Mouse (Mus musculus) lung, embryonic 16.5 days (tissue): Measurements from ENCODE around the gene Lrfn3. TPM values are rescaled to one million over a fixed set of nuclear protein-coding genes. Genes with fewer than 3 reads are reported as not detected.

Experiments
- ATAC-seq: fragments of 200-750 bp; cut with Nextera tagmentation; 2 replicates; pipeline ENCODE4 v1.8.0; 2017; ENCODE audit warnings: low read depth, mild to moderate bottlenecking, moderate library complexity
- H3K27ac ChIP-seq: fragments of 300-500 bp; sonication (generic); 2 replicates; pipeline ENCODE4 v1.5.1; 2014; ENCODE audit warnings: mild to moderate bottlenecking, control low read depth, low read length
- H3K27me3 ChIP-seq: fragments of 300-500 bp; sonication (generic); 2 replicates; pipeline ENCODE4 v1.6.1; 2014; ENCODE audit warnings: low read depth, low read length, mixed read lengths; ENCODE audit not compliant: control insufficient read depth, insufficient read depth
- H3K36me3 ChIP-seq: fragments of 300-500 bp; sonication (generic); 2 replicates; pipeline ENCODE4 v1.6.1; 2014; ENCODE audit warnings: low read length; ENCODE audit not compliant: control insufficient read depth, insufficient read depth
- H3K4me1 ChIP-seq: fragments of 300-500 bp; sonication (generic); replicated peaks from 2 replicates; pipeline ENCODE4 v1.6.1; 2014; ENCODE audit warnings: low read length, mixed read lengths; ENCODE audit not compliant: control insufficient read depth, insufficient read depth
- H3K4me2 ChIP-seq: fragments of 300-500 bp; sonication (generic); 2 replicates; pipeline ENCODE4 v1.6.1; 2014; ENCODE audit warnings: low read depth, low read length, control low read depth
- H3K4me3 ChIP-seq: fragments of 300-500 bp; sonication (generic); 2 replicates; pipeline ENCODE4 v1.5.1; 2014; ENCODE audit warnings: mild to moderate bottlenecking, low read length, control low read depth
- H3K9ac ChIP-seq: fragments of 300-500 bp; sonication (generic); 2 replicates; pipeline ENCODE4 v1.6.1; 2014; ENCODE audit warnings: low read length, control low read depth
- H3K9me3 ChIP-seq: fragments of 300-500 bp; sonication (generic); 2 replicates; pipeline ENCODE4 v1.6.1; 2016; ENCODE audit warnings: low read length; ENCODE audit not compliant: control insufficient read depth
- WGBS: fragments of 180-500 bp; shearing (Covaris S2); extraction: QIAGEN DNeasy Blood & Tissue Kit; methylation state at CpG from one replicate; pipeline ENCODE4 v1.1.7; 2014; 5-methylcytosine and 5-hydroxymethylcytosine counted together
- polyA plus RNA-seq: library from polyadenylated mRNA; unstranded; fragments of >200 nt; fragmentation: Nextera tagmentation; extraction: Ambion mirVana; gene quantifications from 2 replicates; pipeline ENCODE4 v1.2.1, GENCODE M21; 2015

The Lrfn3 gene
- polyA plus RNA-seq, 1 experiment from 2014 or later: 3.5 TPM

DNA sequence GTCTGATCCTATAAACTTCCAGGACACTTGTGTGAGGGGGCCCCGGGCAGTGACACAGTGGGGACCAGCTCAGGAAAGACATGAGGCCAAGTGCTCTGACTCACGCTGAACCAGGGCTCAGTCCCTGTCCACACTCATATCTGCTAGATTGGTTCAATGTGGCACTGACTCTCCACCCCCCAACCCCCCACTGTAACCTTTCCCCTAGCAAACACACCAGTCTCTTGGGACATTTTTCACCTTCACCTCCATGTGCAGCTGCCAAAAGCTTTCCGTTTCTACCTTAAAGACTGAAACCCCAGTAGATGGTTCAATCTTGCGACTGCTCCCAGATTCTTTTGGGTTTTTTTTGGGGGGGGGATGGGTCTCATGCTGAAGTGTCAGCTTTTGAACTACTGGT is 8.5 kb downstream of the Lrfn3 start:
- H3K4me1 ChIP-seq: no peaks in the 10 kb centered on the region
- WGBS: 65% methylated on average over 4 of the region's 4 CpGs
- ATAC-seq: no peak
- H3K36me3 ChIP-seq: no peaks in the 10 kb centered on the region
- no peak overlapping the region for H3K9ac ChIP-seq
- H3K27ac ChIP-seq: no peak overlapping the region
- no peak overlapping the region for H3K4me3 ChIP-seq
- no peak overlapping the region for H3K4me2 ChIP-seq
- no peaks in the 10 kb centered on the region for H3K9me3 ChIP-seq
- H3K27me3 ChIP-seq: no peaks in the 10 kb centered on the region; the same call in 1 of the 2 replicates

DNA sequence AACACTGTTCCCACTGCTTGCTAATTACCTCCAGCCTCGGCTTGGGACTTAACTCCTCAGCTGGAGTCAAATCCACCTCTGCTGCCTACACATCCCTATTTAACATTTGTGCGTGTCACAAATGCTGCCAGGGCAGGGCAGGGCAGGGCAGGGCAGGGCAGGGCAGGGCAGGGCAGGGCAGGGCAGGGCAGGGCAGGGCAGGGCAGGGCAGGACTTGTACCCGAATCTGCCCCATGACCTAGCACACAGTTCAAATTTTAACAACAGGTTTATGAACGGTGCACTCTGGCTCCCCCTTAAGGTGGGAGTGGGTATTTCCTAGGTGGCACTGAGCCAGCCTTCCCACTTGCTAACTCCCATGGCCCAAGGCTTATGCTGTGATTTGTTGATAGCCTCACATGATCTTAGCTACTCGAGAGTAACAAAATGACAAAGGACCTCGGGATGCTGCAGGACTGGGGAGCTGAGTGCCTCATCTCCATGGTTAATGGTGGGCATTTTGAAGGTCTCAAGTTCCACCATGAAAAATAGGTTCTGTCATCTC is 9.2 kb downstream of the Lrfn3 start:
- no peaks in the 10 kb centered on the region for H3K4me1 ChIP-seq
- H3K27ac ChIP-seq: no peak overlapping the region
- H3K27me3 ChIP-seq: peaks cover 5% of the 10 kb centered on the region
- H3K4me2 ChIP-seq: no peak overlapping the region
- H3K36me3 ChIP-seq: no peaks in the 10 kb centered on the region
- no peak for ATAC-seq
- no peak overlapping the region for H3K4me3 ChIP-seq
- no peaks in the 10 kb centered on the region for H3K9me3 ChIP-seq
- no peak overlapping the region for H3K9ac ChIP-seq
- whole genome bisulfite sequencing: 13% methylated on average over 6 of the region's 6 CpGs

DNA sequence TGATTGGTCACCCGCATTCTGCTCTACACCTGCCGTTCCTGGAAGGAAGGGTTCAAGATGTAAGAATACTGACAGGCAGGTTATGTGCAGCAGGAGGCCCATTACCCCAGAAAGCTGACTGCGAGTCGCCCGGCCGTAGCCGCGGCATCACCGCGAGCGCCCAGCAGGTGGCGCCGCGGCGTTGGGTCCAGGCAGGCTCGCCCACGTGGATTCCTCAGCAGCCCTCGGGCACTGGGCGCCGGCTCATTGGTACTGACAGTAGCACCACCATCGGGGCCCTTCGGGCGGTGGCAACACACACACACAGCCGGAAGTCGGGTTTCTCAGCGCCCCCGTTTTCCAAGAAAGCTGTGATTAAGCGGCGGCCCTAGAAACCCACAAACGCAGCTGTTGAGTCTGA is 14.7 kb downstream of the Lrfn3 start:
- 1% methylated on average over 30 of the region's 30 CpGs for WGBS
- no peaks in the 10 kb centered on the region for H3K36me3 ChIP-seq
- no peaks in the 10 kb centered on the region for H3K4me1 ChIP-seq
- ATAC-seq: no peak
- H3K4me3 ChIP-seq: no peak overlapping the region
- H3K9ac ChIP-seq: no peak overlapping the region
- no peak overlapping the region for H3K4me2 ChIP-seq
- no peaks in the 10 kb centered on the region for H3K9me3 ChIP-seq
- no peak overlapping the region for H3K27ac ChIP-seq
- H3K27me3 ChIP-seq: peaks cover 16% of the 10 kb centered on the region

DNA sequence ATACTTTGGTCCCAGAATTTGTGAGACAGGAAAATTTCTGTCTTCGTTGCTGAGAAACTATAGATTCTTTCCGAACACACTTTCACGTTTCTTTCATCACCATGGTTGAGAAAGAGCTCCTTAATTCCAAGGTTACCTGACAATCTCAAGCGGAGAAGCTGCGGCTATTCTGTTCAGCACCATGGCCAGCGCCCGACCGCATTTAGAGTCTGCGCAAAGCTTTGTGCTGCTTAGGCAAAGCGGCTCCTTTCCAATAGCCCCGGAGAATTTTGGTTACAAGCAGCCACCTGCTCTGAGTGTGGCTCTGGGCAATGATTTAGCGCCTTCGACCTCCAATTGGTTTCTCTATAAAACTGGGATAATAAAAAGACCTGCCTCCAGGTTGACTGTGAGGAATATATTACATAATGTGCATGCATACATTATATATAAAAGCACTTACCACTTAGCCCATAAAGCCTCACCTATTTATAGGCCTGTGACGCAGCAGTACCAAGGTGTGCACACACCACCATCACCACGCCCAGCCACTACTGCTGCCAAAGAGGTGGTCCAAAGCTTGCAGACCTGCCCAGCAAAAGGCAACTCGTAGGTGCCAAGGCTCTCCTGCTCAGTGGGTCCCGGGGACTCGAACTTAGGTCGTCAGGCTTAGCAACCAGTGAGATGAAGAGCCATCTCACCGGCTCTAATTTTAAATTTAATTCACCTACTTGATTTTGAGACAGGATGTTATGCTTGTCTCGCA is 15.8 kb downstream of the Lrfn3 start:
- Histone ChIP-seq H3K9me3 (no peaks in the 10 kb centered on the region), H3K27ac (no peak overlapping the region), H3K4me2 (no peak overlapping the region), H3K4me1 (no peaks in the 10 kb centered on the region), H3K36me3 (no peaks in the 10 kb centered on the region), H3K27me3 (peaks cover 16% of the 10 kb centered on the region), H3K9ac (no peak overlapping the region), H3K4me3 (no peak overlapping the region)
- WGBS: 23% methylated on average over 21 of the region's 21 CpGs
- ATAC-seq: no peak

DNA sequence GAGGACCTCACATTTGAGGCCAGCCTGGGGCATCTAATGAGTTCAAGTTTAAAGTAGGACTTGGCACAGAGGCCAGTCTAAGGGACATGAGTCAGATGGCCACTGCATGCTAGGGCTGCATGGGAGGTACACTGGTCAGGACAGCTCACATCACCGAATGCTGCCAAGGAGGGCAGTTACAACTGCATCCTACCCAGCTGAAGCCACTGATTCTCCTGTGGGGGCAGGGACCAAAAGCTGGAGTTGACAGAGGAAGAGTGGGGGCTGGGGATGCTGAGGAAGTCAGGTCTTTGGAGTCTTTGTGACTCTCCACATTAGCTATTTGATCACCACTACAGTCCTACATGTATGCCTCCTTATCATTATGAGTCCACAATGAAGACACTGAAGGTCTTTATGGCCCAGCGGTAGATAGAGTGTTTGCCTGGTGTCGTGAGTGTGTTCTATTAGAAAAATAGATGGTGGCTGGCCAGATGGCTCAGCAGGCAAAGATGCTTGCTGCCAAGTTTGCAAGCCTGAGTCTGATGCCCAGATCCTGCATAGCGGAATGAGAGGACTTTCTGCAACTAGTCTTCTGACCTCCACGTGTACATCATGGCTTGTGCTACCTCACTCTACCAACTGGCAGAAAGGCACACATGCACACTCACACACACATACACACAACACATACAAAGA is 23.0 kb downstream of the Lrfn3 start:
- 64% methylated on average over 5 of the region's 5 CpGs for WGBS
- no peaks in the 10 kb centered on the region for H3K36me3 ChIP-seq
- no peak overlapping the region for H3K9ac ChIP-seq
- H3K4me2 ChIP-seq: no peak overlapping the region
- no peak overlapping the region for H3K4me3 ChIP-seq
- 0 out of 2 replicates have a peak, but pooled peaks cover 2% of the 10 kb centered on the region for H3K4me1 ChIP-seq
- no peaks in the 10 kb centered on the region for H3K9me3 ChIP-seq
- peaks cover 11% of the 10 kb centered on the region; the same call in 1 of the 2 replicates for H3K27me3 ChIP-seq
- ATAC-seq: no peak
- H3K27ac ChIP-seq: no peak overlapping the region

DNA sequence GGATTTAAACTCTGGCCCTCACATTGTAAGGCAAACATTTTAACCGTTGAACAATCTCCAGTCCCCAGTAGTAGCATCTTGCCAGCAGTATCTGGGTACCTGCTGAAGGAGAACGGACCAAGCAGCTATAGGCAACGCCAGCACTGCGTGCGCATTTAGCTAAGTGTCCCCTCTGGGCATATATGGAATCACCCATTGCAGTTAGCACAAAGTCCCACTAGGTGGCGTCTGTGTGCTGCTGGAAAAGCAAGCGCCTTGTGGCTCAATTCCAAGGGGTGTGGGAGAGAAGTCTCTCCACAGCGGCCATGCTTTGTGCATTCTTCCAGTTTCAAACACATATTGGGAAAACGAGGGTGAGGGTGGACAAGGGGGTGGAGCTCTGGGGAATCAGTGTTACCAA is 26.2 kb downstream of the Lrfn3 start:
- Histone ChIP-seq H3K4me3 (no peak overlapping the region), H3K4me2 (0 out of 2 replicates have a peak overlapping the region, but pooled peaks have one; percentile 16), H3K9me3 (no peaks in the 10 kb centered on the region), H3K27me3 (peaks cover 11% of the 10 kb centered on the region; the same call in 1 of the 2 replicates), H3K36me3 (no peaks in the 10 kb centered on the region), H3K4me1 (peaks cover 24% of the 10 kb centered on the region), H3K9ac (no peak overlapping the region), H3K27ac (no peak overlapping the region)
- peak; percentile 36 for ATAC-seq
- 1% methylated on average over 9 of the region's 9 CpGs for WGBS

DNA sequence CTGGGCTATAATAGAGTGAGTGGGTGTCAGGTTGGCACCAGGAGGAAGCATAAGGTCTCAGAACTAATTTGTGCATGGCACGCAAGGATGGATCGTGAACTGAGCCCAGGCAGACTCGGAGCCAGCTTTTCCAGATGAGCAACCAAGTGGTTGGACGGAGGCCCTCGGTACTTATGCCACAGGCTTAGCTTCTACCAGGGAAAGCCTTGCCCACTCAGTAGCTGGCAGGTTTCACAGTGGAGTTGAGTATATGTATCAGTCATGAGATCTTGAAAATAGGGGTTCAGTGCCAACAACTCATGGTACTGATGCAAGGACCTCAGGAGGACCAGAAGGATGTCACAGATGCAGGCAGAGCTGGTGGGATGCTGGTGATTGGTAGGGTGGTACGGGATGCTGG is 26.9 kb downstream of the Lrfn3 start:
- H3K9me3 ChIP-seq: no peaks in the 10 kb centered on the region
- no peak overlapping the region for H3K27ac ChIP-seq
- H3K4me1 ChIP-seq: peaks cover 24% of the 10 kb centered on the region
- WGBS: 74% methylated on average over 6 of the region's 6 CpGs
- no peak overlapping the region for H3K4me3 ChIP-seq
- no peak overlapping the region for H3K9ac ChIP-seq
- no peak overlapping the region for H3K4me2 ChIP-seq
- H3K27me3 ChIP-seq: peaks cover 11% of the 10 kb centered on the region; the same call in 1 of the 2 replicates
- ATAC-seq: no peak
- H3K36me3 ChIP-seq: no peaks in the 10 kb centered on the region

DNA sequence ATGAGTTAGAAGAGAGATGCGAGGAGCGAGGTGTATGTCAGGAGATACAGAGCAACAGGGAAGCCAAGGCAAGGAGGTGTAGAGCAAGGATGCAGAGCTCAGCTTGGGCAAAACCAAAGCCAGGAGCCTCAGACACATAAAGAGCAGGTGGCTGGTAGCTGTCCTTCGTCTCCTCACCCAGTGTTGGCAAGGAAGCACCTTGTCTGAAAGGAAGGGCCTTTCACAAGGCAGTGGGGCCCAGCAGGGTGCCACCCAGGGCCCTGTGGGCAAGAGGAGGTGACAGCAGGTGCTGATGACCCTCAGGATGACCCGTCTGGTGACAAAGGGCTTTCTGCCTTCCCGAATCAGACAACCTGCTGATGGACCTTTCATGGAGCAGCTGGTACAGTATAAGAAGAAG is 28.0 kb downstream of the Lrfn3 start:
- no peak overlapping the region for H3K9ac ChIP-seq
- H3K4me2 ChIP-seq: no peak overlapping the region
- no peak overlapping the region for H3K4me3 ChIP-seq
- peaks cover 11% of the 10 kb centered on the region; the same call in 1 of the 2 replicates for H3K27me3 ChIP-seq
- peaks cover 24% of the 10 kb centered on the region for H3K4me1 ChIP-seq
- H3K27ac ChIP-seq: no peak overlapping the region
- H3K36me3 ChIP-seq: no peaks in the 10 kb centered on the region
- no peak for ATAC-seq
- 49% methylated on average over 5 of the region's 5 CpGs for WGBS
- no peaks in the 10 kb centered on the region for H3K9me3 ChIP-seq

DNA sequence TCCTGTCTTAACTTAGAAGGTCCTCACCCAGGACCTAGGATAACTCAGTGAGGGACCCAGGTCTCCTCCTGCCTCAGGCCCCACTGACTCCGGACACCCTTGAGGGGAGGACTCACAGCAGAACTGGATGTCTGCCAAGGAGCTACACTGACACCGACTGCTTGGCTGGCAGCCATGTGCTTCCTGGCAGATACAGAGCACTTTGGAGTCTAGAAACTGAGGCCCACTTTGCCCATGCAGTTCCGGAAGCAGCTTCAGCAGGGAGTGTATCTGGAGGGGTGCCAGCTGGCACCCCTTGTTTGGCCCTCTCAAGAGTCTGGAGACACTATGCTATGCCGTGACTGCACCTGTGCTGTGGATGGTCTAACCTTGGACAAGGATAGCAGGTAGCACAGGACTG is 29.1 kb downstream of the Lrfn3 start:
- Histone ChIP-seq H3K9me3 (no peaks in the 10 kb centered on the region), H3K4me3 (no peak overlapping the region), H3K9ac (no peak overlapping the region), H3K36me3 (no peaks in the 10 kb centered on the region), H3K27ac (peak overlapping the region; percentile 39), H3K27me3 (peaks cover 11% of the 10 kb centered on the region; the same call in 1 of the 2 replicates), H3K4me1 (peaks cover 26% of the 10 kb centered on the region), H3K4me2 (no peak overlapping the region)
- 3% methylated on average over 4 of the region's 4 CpGs for WGBS
- peak; percentile 77 for ATAC-seq
